Mouse (Mus musculus) liver, embryonic 13.5 days (tissue): ENCODE results near the gene Bcat1. TPM values are rescaled to one million over a fixed set of nuclear protein-coding genes. Genes with fewer than 3 reads are reported as not detected.

Experiments
- ATAC-seq: fragments of 200-750 bp; cut with Nextera tagmentation; 2 replicates; pipeline ENCODE4 v1.8.0; 2017; ENCODE audit warnings: low read depth, mild to moderate bottlenecking, moderate number of reproducible peaks, moderate library complexity
- DNase-seq: peaks from one replicate; pipeline ENCODE4 v3.0.0; 2022
- H3K27ac ChIP-seq: fragments of 300-500 bp; sonication (generic); 2 replicates; pipeline ENCODE4 v1.5.1; 2015; ENCODE audit warnings: moderate library complexity, mild to moderate bottlenecking, inconsistent platforms
- H3K27me3 ChIP-seq: fragments of 300-500 bp; sonication (generic); 2 replicates; pipeline ENCODE4 v1.6.1; 2015; ENCODE audit warnings: mild to moderate bottlenecking, inconsistent platforms
- H3K36me3 ChIP-seq: fragments of 300-500 bp; sonication (generic); 2 replicates; pipeline ENCODE4 v1.6.1; 2015; ENCODE audit warnings: mild to moderate bottlenecking, inconsistent platforms
- H3K4me1 ChIP-seq: fragments of 300-500 bp; sonication (generic); replicated peaks from 2 replicates; pipeline ENCODE4 v1.6.1; 2015; ENCODE audit warnings: inconsistent platforms
- H3K4me2 ChIP-seq: fragments of 300-500 bp; sonication (generic); 2 replicates; pipeline ENCODE4 v1.6.1; 2015; ENCODE audit warnings: inconsistent platforms, mild to moderate bottlenecking, moderate library complexity
- H3K4me3 ChIP-seq: fragments of 300-500 bp; sonication (generic); replicated peaks from 2 replicates; pipeline ENCODE4 v1.5.1; 2015; ENCODE audit warnings: mild to moderate bottlenecking, inconsistent platforms
- H3K9ac ChIP-seq: fragments of 300-500 bp; sonication (generic); 2 replicates; pipeline ENCODE4 v1.6.1; 2015; ENCODE audit warnings: mild to moderate bottlenecking, inconsistent platforms
- H3K9me3 ChIP-seq: fragments of 300-500 bp; sonication (generic); replicated peaks from 2 replicates; pipeline ENCODE4 v1.6.1; 2016; ENCODE audit warnings: inconsistent platforms
- WGBS: fragments of 180-500 bp; shearing (Covaris S2); methylation state at CpG from one replicate; pipeline ENCODE4 v1.1.7; 2015; ENCODE audit not compliant: insufficient replicate concordance; 5-methylcytosine and 5-hydroxymethylcytosine counted together
- polyA plus RNA-seq: library from polyadenylated mRNA; unstranded; fragments of >200 nt; fragmentation: Nextera tagmentation; extraction: Ambion mirVana; gene quantifications from 2 replicates; pipeline ENCODE4 v1.2.1, GENCODE M21; 2015

Gene Bcat1
- polyA plus RNA-seq, 1 experiment from 2014 or later, result 0.65 TPM

GRCm38 (mm10) chr6:145020553-145020952 lies 55.4 kb downstream of the Bcat1 start:
- Histone ChIP-seq H3K27me3 (no peaks in the 10 kb centered on the region), H3K4me2 (no peak overlapping the region), H3K27ac (no peak overlapping the region), H3K36me3 (no peaks in the 10 kb centered on the region), H3K9ac (no peak overlapping the region), H3K4me1 (peaks cover 16% of the 10 kb centered on the region), H3K4me3 (no peak overlapping the region), H3K9me3 (0 out of 2 replicates have a peak, but pooled peaks cover 5% of the 10 kb centered on the region)
- ATAC-seq (no peak), DNase-seq (no peak)
- 65% methylated on average over 4 of the region's 4 CpGs for WGBS

GRCm38 (mm10) chr6:145018295-145018694 lies 57.7 kb downstream of the Bcat1 start:
- 82% methylated on average over 5 of the region's 5 CpGs for WGBS
- H3K4me1 ChIP-seq, result peaks cover 16% of the 10 kb centered on the region
- H3K9me3 ChIP-seq, result 0 out of 2 replicates have a peak, but pooled peaks cover 4% of the 10 kb centered on the region
- ATAC-seq (no peak), DNase-seq (no peak)
- H3K9ac ChIP-seq, result no peak overlapping the region
- no peak overlapping the region for H3K4me2 ChIP-seq
- H3K27ac ChIP-seq, result no peak overlapping the region
- no peak overlapping the region for H3K4me3 ChIP-seq
- no peaks in the 10 kb centered on the region for H3K36me3 ChIP-seq
- no peaks in the 10 kb centered on the region for H3K27me3 ChIP-seq

GRCm38 (mm10) chr6:145017508-145017907 lies 58.5 kb downstream of the Bcat1 start:
- Histone ChIP-seq H3K9me3 (no peaks in the 10 kb centered on the region), H3K27ac (no peak overlapping the region; the same call in 1 of the 2 replicates), H3K4me2 (no peak overlapping the region), H3K36me3 (no peaks in the 10 kb centered on the region), H3K27me3 (no peaks in the 10 kb centered on the region), H3K9ac (no peak overlapping the region), H3K4me1 (peaks cover 16% of the 10 kb centered on the region), H3K4me3 (no peak overlapping the region)
- ATAC-seq (peak; percentile 87), DNase-seq (no peak)
- WGBS, result 30% methylated on average over 4 of the region's 4 CpGs

GRCm38 (mm10) chr6:145016639-145017038 lies 59.3 kb downstream of the Bcat1 start:
- Histone ChIP-seq H3K9me3 (no peaks in the 10 kb centered on the region), H3K4me3 (no peak overlapping the region), H3K27me3 (no peaks in the 10 kb centered on the region), H3K27ac (no peak overlapping the region), H3K9ac (no peak overlapping the region), H3K4me1 (peaks cover 13% of the 10 kb centered on the region), H3K4me2 (no peak overlapping the region), H3K36me3 (no peaks in the 10 kb centered on the region)
- DNase-seq (no peak), ATAC-seq (no peak)
- WGBS, result 79% methylated on average over 16 of the region's 16 CpGs

GRCm38 (mm10) chr6:145014944-145015343 lies 61.0 kb downstream of the Bcat1 start:
- Histone ChIP-seq H3K9me3 (no peaks in the 10 kb centered on the region), H3K36me3 (no peaks in the 10 kb centered on the region), H3K4me2 (no peak overlapping the region), H3K9ac (no peak overlapping the region), H3K4me1 (peaks cover 13% of the 10 kb centered on the region), H3K27me3 (no peaks in the 10 kb centered on the region), H3K27ac (no peak overlapping the region), H3K4me3 (no peak overlapping the region)
- ATAC-seq, result no peak
- 80% methylated on average over 2 of the region's 2 CpGs for WGBS
- DNase-seq, result no peak

GRCm38 (mm10) chr6:145012699-145013098 lies 63.3 kb downstream of the Bcat1 start:
- Histone ChIP-seq H3K36me3 (no peaks in the 10 kb centered on the region), H3K9me3 (no peaks in the 10 kb centered on the region), H3K9ac (no peak overlapping the region), H3K4me1 (peaks cover 10% of the 10 kb centered on the region), H3K4me2 (no peak overlapping the region), H3K4me3 (no peak overlapping the region), H3K27me3 (no peaks in the 10 kb centered on the region), H3K27ac (no peak overlapping the region)
- WGBS, result 71% methylated on average over 8 of the region's 8 CpGs
- ATAC-seq, result no peak
- no peak for DNase-seq

GRCm38 (mm10) chr6:145011141-145011540 lies 64.8 kb downstream of the Bcat1 start:
- 65% methylated on average over 8 of the region's 8 CpGs for WGBS
- Histone ChIP-seq H3K4me1 (no peaks in the 10 kb centered on the region), H3K4me2 (no peak overlapping the region), H3K27me3 (no peaks in the 10 kb centered on the region), H3K4me3 (no peak overlapping the region), H3K9ac (no peak overlapping the region), H3K9me3 (no peaks in the 10 kb centered on the region), H3K36me3 (no peaks in the 10 kb centered on the region), H3K27ac (no peak overlapping the region)
- DNase-seq (no peak), ATAC-seq (no peak)

- DNase-seq, result no peak
- Histone ChIP-seq H3K9ac (no peak overlapping the region), H3K4me3 (no peak overlapping the region), H3K27me3 (no peaks in the 10 kb centered on the region), H3K9me3 (no peaks in the 10 kb centered on the region), H3K4me2 (no peak overlapping the region), H3K4me1 (no peaks in the 10 kb centered on the region), H3K27ac (no peak overlapping the region), H3K36me3 (no peaks in the 10 kb centered on the region)
- no peak for ATAC-seq
- 59% methylated on average over 8 of the region's 8 CpGs for WGBS
Measured at GRCm38 (mm10) chr6:145009859-145010818, 65.8 kb downstream of the Bcat1 start.

- Histone ChIP-seq H3K27me3 (no peaks in the 10 kb centered on the region), H3K4me2 (no peak overlapping the region), H3K9me3 (no peaks in the 10 kb centered on the region), H3K27ac (no peak overlapping the region), H3K4me1 (no peaks in the 10 kb centered on the region), H3K9ac (no peak overlapping the region), H3K4me3 (no peak overlapping the region), H3K36me3 (no peaks in the 10 kb centered on the region)
- ATAC-seq (no peak), DNase-seq (no peak)
Measured at GRCm38 (mm10) chr6:145003459-145003858, 72.5 kb downstream of the Bcat1 start.

- no peaks in the 10 kb centered on the region for H3K36me3 ChIP-seq
- no peaks in the 10 kb centered on the region for H3K4me1 ChIP-seq
- H3K27me3 ChIP-seq, result no peaks in the 10 kb centered on the region
- H3K27ac ChIP-seq, result no peak overlapping the region
- H3K9ac ChIP-seq, result no peak overlapping the region
- no peak overlapping the region for H3K4me3 ChIP-seq
- no peak for DNase-seq
- H3K4me2 ChIP-seq, result no peak overlapping the region
- no peak for ATAC-seq
- H3K9me3 ChIP-seq, result no peaks in the 10 kb centered on the region
- WGBS, result 46% methylated on average over 13 of the region's 14 CpGs
Measured at GRCm38 (mm10) chr6:145002094-145002936, 73.7 kb downstream of the Bcat1 start.

GRCm38 (mm10) chr6:145001493-145001892 lies 74.5 kb downstream of the Bcat1 start:
- Histone ChIP-seq H3K36me3 (no peaks in the 10 kb centered on the region), H3K4me1 (no peaks in the 10 kb centered on the region), H3K9me3 (no peaks in the 10 kb centered on the region), H3K9ac (no peak overlapping the region), H3K27ac (no peak overlapping the region), H3K4me2 (no peak overlapping the region), H3K4me3 (no peak overlapping the region), H3K27me3 (no peaks in the 10 kb centered on the region)
- WGBS, result 46% methylated on average over 6 of the region's 6 CpGs
- DNase-seq, result no peak
- ATAC-seq, result no peak
